Mouse (Mus musculus): ENCODE results near the gene Mvp. TPM values are rescaled to one million over a fixed set of nuclear protein-coding genes. Genes with fewer than 3 reads are reported as not detected.
A peak's percentile ranks its signal among the peaks of the same experiment; 100 is the strongest.

Gene Mvp
- polyA plus RNA-seq, 1 experiment from 2014 or later: 12.0 TPM

GRCm38 (mm10) chr7:127013385-127013784 lies 1.0 kb downstream of the Mvp start:
- Histone ChIP-seq H3K9ac (ENCODE audit: low read length) (no peak overlapping the region), H3K4me1 (ENCODE audit: control insufficient read depth in 2 of 2, insufficient read depth in 2 of 2, low read length in 2 of 2) (peaks cover 18 to 36% of the 10 kb centered on the region in 2 experiments), H3K27ac (replicated peaks in 1 of 2; ENCODE audit: control insufficient read depth in 1 of 2, insufficient read depth in 1 of 2, low read depth in 2 of 2, low read length in 2 of 2) (no peak overlapping the region), H3K4me3 (ENCODE audit: control insufficient read depth in 1 of 2, insufficient read depth in 1 of 2, low read depth in 1 of 2, low read length in 2 of 2) (no peak overlapping the region), H3K27me3 (ENCODE audit: control insufficient read depth, insufficient read depth, low read length) (no peaks in the 10 kb centered on the region), H3K4me2 (ENCODE audit: low read length) (peak overlapping the region; percentile 67), H3K36me3 (ENCODE audit: control insufficient read depth, insufficient read depth, low read length) (peaks cover 31% of the 10 kb centered on the region), H3K9me3 (ENCODE audit: control insufficient read depth, low read length) (no peaks in the 10 kb centered on the region)
- ATAC-seq (ENCODE audit: insufficient number of reproducible peaks, insufficient read depth, low FRiP score, low read depth): no peak
- WGBS: 90% methylated on average over 6 of the region's 6 CpGs

DNA sequence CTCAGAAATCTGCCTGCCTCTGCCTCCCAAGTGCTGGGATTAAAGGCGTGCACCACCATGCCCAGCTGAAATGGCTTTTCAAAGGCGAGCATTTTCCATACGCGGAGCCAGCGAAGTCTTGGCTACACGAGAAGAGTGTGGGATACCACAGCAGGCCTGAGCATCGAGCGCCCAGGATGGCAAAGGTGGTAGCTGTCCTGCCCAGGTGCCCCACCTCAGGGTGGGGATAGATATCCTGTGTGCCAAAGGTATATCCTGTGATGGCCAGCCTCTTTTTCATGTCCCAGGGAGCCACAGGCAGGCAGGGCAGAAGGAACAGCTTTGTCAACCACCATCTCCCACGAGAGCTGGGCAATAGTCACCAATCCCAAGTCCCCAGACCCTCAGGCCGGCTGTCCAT lies 1.6 kb downstream of the Mvp start:
- no peak overlapping the region for H3K4me3 ChIP-seq (ENCODE audit: control insufficient read depth in 1 of 2, insufficient read depth in 1 of 2, low read depth in 1 of 2, low read length in 2 of 2)
- no peak overlapping the region for H3K9ac ChIP-seq (ENCODE audit: low read length)
- no peak overlapping the region for H3K27ac ChIP-seq (replicated peaks in 1 of 2; ENCODE audit: control insufficient read depth in 1 of 2, insufficient read depth in 1 of 2, low read depth in 2 of 2, low read length in 2 of 2)
- H3K27me3 ChIP-seq (ENCODE audit: control insufficient read depth, insufficient read depth, low read length): no peaks in the 10 kb centered on the region
- peaks cover 21 to 36% of the 10 kb centered on the region in 2 experiments for H3K4me1 ChIP-seq (ENCODE audit: control insufficient read depth in 2 of 2, insufficient read depth in 2 of 2, low read length in 2 of 2)
- H3K4me2 ChIP-seq (ENCODE audit: low read length): no peak overlapping the region
- WGBS: 91% methylated on average over 10 of the region's 10 CpGs
- no peak for ATAC-seq (ENCODE audit: insufficient number of reproducible peaks, insufficient read depth, low FRiP score, low read depth)
- H3K36me3 ChIP-seq (ENCODE audit: control insufficient read depth, insufficient read depth, low read length): peaks cover 31% of the 10 kb centered on the region
- no peaks in the 10 kb centered on the region for H3K9me3 ChIP-seq (ENCODE audit: control insufficient read depth, low read length)

- Histone ChIP-seq H3K9me3 (ENCODE audit: control insufficient read depth, low read length) (no peaks in the 10 kb centered on the region), H3K36me3 (ENCODE audit: control insufficient read depth, insufficient read depth, low read length) (peaks cover 31% of the 10 kb centered on the region), H3K4me1 (ENCODE audit: control insufficient read depth in 2 of 2, insufficient read depth in 2 of 2, low read length in 2 of 2) (peaks cover 21 to 32% of the 10 kb centered on the region in 2 experiments), H3K27ac (replicated peaks in 1 of 2; ENCODE audit: control insufficient read depth in 1 of 2, insufficient read depth in 1 of 2, low read depth in 2 of 2, low read length in 2 of 2) (no peak overlapping the region), H3K9ac (ENCODE audit: low read length) (no peak overlapping the region), H3K27me3 (ENCODE audit: control insufficient read depth, insufficient read depth, low read length) (no peaks in the 10 kb centered on the region), H3K4me3 (ENCODE audit: control insufficient read depth in 1 of 2, insufficient read depth in 1 of 2, low read depth in 1 of 2, low read length in 2 of 2) (no peak overlapping the region), H3K4me2 (ENCODE audit: low read length) (no peak overlapping the region)
- 71% methylated on average over 6 of the region's 6 CpGs for WGBS
- ATAC-seq (ENCODE audit: insufficient number of reproducible peaks, insufficient read depth, low FRiP score, low read depth): no peak
Measured at GRCm38 (mm10) chr7:127012374-127012773, 2.0 kb downstream of the Mvp start.

- ATAC-seq (ENCODE audit: insufficient number of reproducible peaks, insufficient read depth, low FRiP score, low read depth): no peak
- no peaks in the 10 kb centered on the region for H3K27me3 ChIP-seq (ENCODE audit: control insufficient read depth, insufficient read depth, low read length)
- no peak overlapping the region for H3K4me2 ChIP-seq (ENCODE audit: low read length)
- H3K27ac ChIP-seq (replicated peaks in 1 of 2; ENCODE audit: control insufficient read depth in 1 of 2, insufficient read depth in 1 of 2, low read depth in 2 of 2, low read length in 2 of 2): no peak overlapping the region
- no peak overlapping the region for H3K4me3 ChIP-seq (ENCODE audit: control insufficient read depth in 1 of 2, insufficient read depth in 1 of 2, low read depth in 1 of 2, low read length in 2 of 2)
- H3K36me3 ChIP-seq (ENCODE audit: control insufficient read depth, insufficient read depth, low read length): peaks cover 31% of the 10 kb centered on the region
- H3K9me3 ChIP-seq (ENCODE audit: control insufficient read depth, low read length): no peaks in the 10 kb centered on the region
- peaks cover 21 to 32% of the 10 kb centered on the region in 2 experiments for H3K4me1 ChIP-seq (ENCODE audit: control insufficient read depth in 2 of 2, insufficient read depth in 2 of 2, low read length in 2 of 2)
- WGBS: 65% methylated on average over 2 of the region's 2 CpGs
- H3K9ac ChIP-seq (ENCODE audit: low read length): no peak overlapping the region
Measured at GRCm38 (mm10) chr7:127011717-127012116, 2.7 kb downstream of the Mvp start.

GRCm38 (mm10) chr7:127011051-127011450 lies 3.4 kb downstream of the Mvp start:
- H3K36me3 ChIP-seq (ENCODE audit: control insufficient read depth, insufficient read depth, low read length): peaks cover 31% of the 10 kb centered on the region
- H3K4me3 ChIP-seq (ENCODE audit: control insufficient read depth in 1 of 2, insufficient read depth in 1 of 2, low read depth in 1 of 2, low read length in 2 of 2): no peak overlapping the region
- ATAC-seq (ENCODE audit: insufficient number of reproducible peaks, insufficient read depth, low FRiP score, low read depth): no peak
- H3K9me3 ChIP-seq (ENCODE audit: control insufficient read depth, low read length): no peaks in the 10 kb centered on the region
- H3K4me2 ChIP-seq (ENCODE audit: low read length): no peak overlapping the region
- H3K9ac ChIP-seq (ENCODE audit: low read length): no peak overlapping the region
- peaks cover 23 to 32% of the 10 kb centered on the region in 2 experiments for H3K4me1 ChIP-seq (ENCODE audit: control insufficient read depth in 2 of 2, insufficient read depth in 2 of 2, low read length in 2 of 2)
- H3K27me3 ChIP-seq (ENCODE audit: control insufficient read depth, insufficient read depth, low read length): no peaks in the 10 kb centered on the region
- 96% methylated on average over 2 of the region's 2 CpGs for WGBS
- no peak overlapping the region for H3K27ac ChIP-seq (replicated peaks in 1 of 2; ENCODE audit: control insufficient read depth in 1 of 2, insufficient read depth in 1 of 2, low read depth in 2 of 2, low read length in 2 of 2)

GRCm38 (mm10) chr7:127009307-127010085 lies 4.9 kb downstream of the Mvp start:
- H3K9me3 ChIP-seq (ENCODE audit: control insufficient read depth, low read length): no peaks in the 10 kb centered on the region
- H3K4me2 ChIP-seq (ENCODE audit: low read length): no peak overlapping the region
- H3K4me3 ChIP-seq (ENCODE audit: control insufficient read depth in 1 of 2, insufficient read depth in 1 of 2, low read depth in 1 of 2, low read length in 2 of 2): no peak overlapping the region
- H3K4me1 ChIP-seq (ENCODE audit: control insufficient read depth in 2 of 2, insufficient read depth in 2 of 2, low read length in 2 of 2): peaks cover 11 to 17% of the 10 kb centered on the region in 2 experiments
- no peaks in the 10 kb centered on the region for H3K27me3 ChIP-seq (ENCODE audit: control insufficient read depth, insufficient read depth, low read length)
- no peak for ATAC-seq (ENCODE audit: insufficient number of reproducible peaks, insufficient read depth, low FRiP score, low read depth)
- peaks cover 17% of the 10 kb centered on the region for H3K36me3 ChIP-seq (ENCODE audit: control insufficient read depth, insufficient read depth, low read length)
- 81% methylated on average over 17 of the region's 17 CpGs for WGBS
- H3K9ac ChIP-seq (ENCODE audit: low read length): no peak overlapping the region
- H3K27ac ChIP-seq (replicated peaks in 1 of 2; ENCODE audit: control insufficient read depth in 1 of 2, insufficient read depth in 1 of 2, low read depth in 2 of 2, low read length in 2 of 2): peak overlapping the region in 1 of 2 experiments; percentile 59; a peak in 1 of 4 replicates

DNA sequence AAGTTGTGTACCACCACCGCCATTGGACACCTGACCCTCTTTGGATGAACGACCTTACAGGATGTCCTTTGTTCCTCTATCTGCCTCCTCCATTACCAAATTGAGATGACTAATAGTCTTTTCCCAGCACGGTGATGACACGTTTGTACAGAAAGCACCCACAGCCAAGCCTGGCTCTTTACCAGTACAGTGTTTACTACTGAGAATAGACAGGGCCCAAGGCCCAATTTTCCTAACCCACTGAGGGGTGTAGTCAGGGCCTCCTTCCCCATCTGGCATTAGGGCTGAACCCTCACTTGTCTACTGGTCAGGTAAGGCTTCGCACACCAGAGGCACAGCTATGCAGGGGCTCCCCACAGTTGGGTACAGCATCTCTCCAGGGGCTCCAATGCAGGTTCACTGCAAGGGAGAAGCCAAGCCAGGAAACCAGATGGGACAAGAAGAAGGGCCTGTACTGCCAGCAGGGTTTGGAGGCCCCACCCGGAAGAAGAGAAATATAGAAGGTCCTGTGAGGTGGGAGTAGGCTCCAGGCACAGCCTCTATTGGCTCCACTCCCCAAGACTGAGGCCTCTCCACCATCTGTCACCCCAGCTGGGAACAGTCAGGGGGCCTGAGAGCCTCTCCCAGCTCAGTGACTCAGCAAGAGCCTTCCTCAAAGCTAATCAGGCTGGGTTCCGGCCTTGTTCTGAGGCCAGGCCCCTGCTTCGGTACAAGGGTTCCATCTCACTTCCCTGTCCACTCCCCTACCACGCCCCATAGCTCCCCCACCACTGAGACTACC lies 6.0 kb downstream of the Mvp start:
- H3K4me1 ChIP-seq (ENCODE audit: control insufficient read depth in 2 of 2, insufficient read depth in 2 of 2, low read length in 2 of 2): peaks cover 9 to 10% of the 10 kb centered on the region in 2 experiments
- peak overlapping the region; percentile 57 to 59 for H3K27ac ChIP-seq (replicated peaks in 1 of 2; ENCODE audit: control insufficient read depth in 1 of 2, insufficient read depth in 1 of 2, low read depth in 2 of 2, low read length in 2 of 2)
- peak; percentile 64 for ATAC-seq (ENCODE audit: insufficient number of reproducible peaks, insufficient read depth, low FRiP score, low read depth)
- no peak overlapping the region for H3K4me2 ChIP-seq (ENCODE audit: low read length)
- no peaks in the 10 kb centered on the region for H3K27me3 ChIP-seq (ENCODE audit: control insufficient read depth, insufficient read depth, low read length)
- no peak overlapping the region for H3K4me3 ChIP-seq (ENCODE audit: control insufficient read depth in 1 of 2, insufficient read depth in 1 of 2, low read depth in 1 of 2, low read length in 2 of 2)
- no peaks in the 10 kb centered on the region for H3K9me3 ChIP-seq (ENCODE audit: control insufficient read depth, low read length)
- peaks cover 14% of the 10 kb centered on the region for H3K36me3 ChIP-seq (ENCODE audit: control insufficient read depth, insufficient read depth, low read length)
- 28% methylated on average over 9 of the region's 9 CpGs for WGBS
- H3K9ac ChIP-seq (ENCODE audit: low read length): peak overlapping the region; percentile 26; the same call in 1 of the 2 replicates
